Comparison of ENCODE assay signal across 13 mouse cellular contexts in the genomic region with DNA sequence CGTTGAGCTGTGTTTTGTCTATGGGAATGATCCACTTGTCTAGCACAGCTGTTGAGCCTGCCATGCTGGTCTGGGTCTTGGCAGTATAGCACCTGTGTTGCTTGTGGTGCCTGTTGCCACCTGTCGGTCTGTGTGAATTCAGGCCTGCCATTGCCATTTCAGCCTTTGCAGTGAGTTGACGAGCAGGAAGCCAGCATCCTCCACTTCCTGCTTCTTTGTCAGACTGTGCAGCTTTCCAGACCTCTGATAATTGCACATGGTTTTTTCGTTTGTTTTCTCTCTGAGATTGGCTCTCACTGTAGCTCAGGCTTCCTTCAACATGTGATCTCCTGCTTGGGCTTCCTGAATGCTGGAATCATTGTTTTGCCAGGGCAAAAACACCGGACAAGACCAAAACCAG. TPM values are rescaled to one million over a fixed set of nuclear protein-coding genes. Genes with fewer than 3 reads are reported as not detected.
A peak's percentile ranks its signal among the peaks of the same experiment; 100 is the strongest.
DNase-seq lines count a peak whose midpoint lies in the region; ATAC-seq lines count a peak whose summit lies in the region.
"Had no signal": no experiment of that assay in that cellular context is flagged by ENCODE, and none has a peak within 500 bp of the region (broad histone marks: within the 10 kb centered on the region; RNA-seq: fewer than 3 reads in every experiment).

No protein-coding gene starts in this region.

- H3K27me3 ChIP-seq in hindbrain, embryonic 16.5 days (replicated peaks; ENCODE audit: control insufficient read depth, insufficient read depth, low read length) = no peaks in the 10 kb centered on the region

- intact Hi-C loops in heart, postnatal 10 days (cut with DNase I) = no loop called here

- ATAC-seq in hindbrain, embryonic 16.5 days = no peak

- peaks cover 67% of the 10 kb centered on the region for H3K36me3 ChIP-seq in hindbrain, embryonic 16.5 days (ENCODE audit: control insufficient read depth, insufficient read depth, low read length)

- no peaks in the 10 kb centered on the region for H3K9me3 ChIP-seq in hindbrain, embryonic 16.5 days (ENCODE audit: control insufficient read depth, low read length)
- H3K9me3 ChIP-seq: midbrain, embryonic 10.5 days had no signal

- H3K9ac ChIP-seq in hindbrain, embryonic 16.5 days (ENCODE audit: low read depth, low read length) = no peak overlapping the region

- DNase-seq in kidney, postnatal 10 days = peak; percentile 17
- DNase-seq in kidney, adult 11 months = no peak
- peak; percentile 29 to 39 for DNase-seq in heart, postnatal 10 days
- DNase-seq in thymus, postnatal 14 days = peak; percentile 78
- no peak for DNase-seq in adrenal gland, adult 8-10 months
- no peak for DNase-seq in adrenal gland, postnatal 25 days
- DNase-seq: adrenal gland, postnatal 14 days; lung, postnatal 10 days; spleen, adult 18-20 months had no signal

- no peak overlapping the region for H3K4me2 ChIP-seq in hindbrain, embryonic 16.5 days (ENCODE audit: low read length)

- peaks cover 4% of the 10 kb centered on the region for H3K4me1 ChIP-seq in brown adipose tissue, adult 24 weeks (ENCODE audit: control insufficient read depth, insufficient read depth, insufficient read length, low read length)
- no peaks in the 10 kb centered on the region for H3K4me1 ChIP-seq in hindbrain, embryonic 16.5 days (ENCODE audit: control insufficient read depth, insufficient read depth, low read depth, low read length)
- H3K4me1 ChIP-seq: midbrain, embryonic 10.5 days had no signal

- H3K27ac ChIP-seq in brown adipose tissue, adult 24 weeks (replicated peaks; ENCODE audit: low read depth, low read length) = peak overlapping the region; percentile 55
- H3K27ac ChIP-seq in hindbrain, embryonic 16.5 days (ENCODE audit: low read depth, low read length) = no peak overlapping the region
- H3K27ac ChIP-seq: midbrain, embryonic 10.5 days had no signal

- 86% methylated on average over 5 of the region's 5 CpGs for WGBS in hindbrain, embryonic 16.5 days

- H3K4me3 ChIP-seq in brown adipose tissue, adult 24 weeks (ENCODE audit: insufficient read depth, low read depth, low read length) = no peak overlapping the region
- H3K4me3 ChIP-seq in hindbrain, embryonic 16.5 days (ENCODE audit: low read length) = no peak overlapping the region
- H3K4me3 ChIP-seq: erythroblast, embryonic 14.5 days; midbrain, embryonic 10.5 days had no signal

RNA-seq across cellular contexts. Expression of gene Sin3b, which starts 11.9 kb away (rescaled TPM):
- 71.7 and 88.8 TPM in 2 replicates for polyA plus RNA-seq in brown adipose tissue, adult 24 weeks (2012; ENCODE audit: insufficient read depth, insufficient read length, missing spikeins)
- total RNA-seq in heart, postnatal 10 days (2021) = 100 to 1,000 TPM; 117 to 120 TPM
- 100 to 1,000 TPM; 123 to 288 (median 207) TPM for total RNA-seq in adrenal gland, adult 8-10 months (2022)
- total RNA-seq in adrenal gland, postnatal 25 days (2021) = 215 and 274 TPM in 2 replicates
- 176 and 177 TPM in 2 replicates for polyA plus RNA-seq in hindbrain, embryonic 16.5 days (2015; fragmentation: Nextera tagmentation; extraction: Ambion mirVana)

RNA-seq across cellular contexts. Expression of gene F2rl3, which starts 26.7 kb away (rescaled TPM):
- polyA plus RNA-seq in brown adipose tissue, adult 24 weeks (2012; ENCODE audit: insufficient read depth, insufficient read length, missing spikeins) = 0.59 and 0.88 TPM in 2 replicates
- 1 to 10 TPM; 3.1 to 4.3 TPM for total RNA-seq in heart, postnatal 10 days (2021)
- total RNA-seq in adrenal gland, adult 8-10 months (2022) = 1 to 10 TPM in 3 of 4 experiments, under 1 TPM in 1; 0.84 to 2.8 (median 2.1) TPM
- total RNA-seq in adrenal gland, postnatal 25 days (2021) = 3.3 and 3.4 TPM in 2 replicates
- polyA plus RNA-seq in hindbrain, embryonic 16.5 days (2015; fragmentation: Nextera tagmentation; extraction: Ambion mirVana) = 0.40 and 0.46 TPM in 2 replicates

Comparison
In these comparisons a context has a peak if more than half of its experiments do, and no peak if none do; other contexts are left out.
1. DNase-seq: peak in kidney, postnatal 10 days (single experiment), heart, postnatal 10 days (2 of 2) and thymus, postnatal 14 days (single experiment); none in kidney, adult 11 months (single experiment), adrenal gland, adult 8-10 months (single experiment) and adrenal gland, postnatal 25 days (single experiment).